Mouse (Mus musculus) forebrain, embryonic 12.5 days (tissue): ENCODE results near the gene Gkap1. TPM values are rescaled to one million over a fixed set of nuclear protein-coding genes. Genes with fewer than 3 reads are reported as not detected.
A peak's percentile ranks its signal among the peaks of the same experiment; 100 is the strongest.

Experiments used
- ATAC-seq: fragments of 200-750 bp; cut with Nextera tagmentation; 2 replicates; pipeline ENCODE4 v1.8.0; 2017; ENCODE audit warnings: moderate TSS enrichment; ENCODE audit not compliant: low FRiP score
- H3K27ac ChIP-seq: fragments of 300-500 bp; sonication (generic); 2 replicates; pipeline ENCODE4 v1.5.1; 2016; ENCODE audit warnings: mild to moderate bottlenecking
- H3K27me3 ChIP-seq: fragments of 300-500 bp; sonication (generic); 2 replicates; pipeline ENCODE4 v1.6.1; 2016; ENCODE audit warnings: mild to moderate bottlenecking
- H3K36me3 ChIP-seq: fragments of 300-500 bp; sonication (generic); replicated peaks from 2 replicates; pipeline ENCODE4 v1.6.1; 2016; ENCODE audit warnings: mild to moderate bottlenecking
- H3K4me1 ChIP-seq: fragments of 300-500 bp; sonication (generic); 2 replicates; pipeline ENCODE4 v1.6.1; 2016
- H3K4me2 ChIP-seq: fragments of 300-500 bp; sonication (generic); 2 replicates; pipeline ENCODE4 v1.6.1; 2016; ENCODE audit warnings: mild to moderate bottlenecking, moderate library complexity
- H3K4me3 ChIP-seq: fragments of 300-500 bp; sonication (generic); replicated peaks from 2 replicates; pipeline ENCODE4 v1.5.1; 2016; ENCODE audit warnings: mild to moderate bottlenecking
- H3K9ac ChIP-seq: fragments of 300-500 bp; sonication (generic); 2 replicates; pipeline ENCODE4 v1.6.1; 2016; ENCODE audit warnings: mild to moderate bottlenecking
- H3K9me3 ChIP-seq: fragments of 300-500 bp; sonication (generic); 2 replicates; pipeline ENCODE4 v1.6.1; 2016
- WGBS: fragments of 180-500 bp; shearing (Covaris S2); methylation state at CpG from one replicate; pipeline ENCODE4 v1.1.7; 2016; 5-methylcytosine and 5-hydroxymethylcytosine counted together
- polyA plus RNA-seq: library from polyadenylated mRNA; unstranded; fragments of >200 nt; fragmentation: Nextera tagmentation; extraction: Ambion mirVana; gene quantifications from 2 replicates; pipeline ENCODE4 v1.2.1, GENCODE M21; 2016

Gkap1 gene
- polyA plus RNA-seq, 1 experiment from 2014 or later, result 48.6 TPM

DNA sequence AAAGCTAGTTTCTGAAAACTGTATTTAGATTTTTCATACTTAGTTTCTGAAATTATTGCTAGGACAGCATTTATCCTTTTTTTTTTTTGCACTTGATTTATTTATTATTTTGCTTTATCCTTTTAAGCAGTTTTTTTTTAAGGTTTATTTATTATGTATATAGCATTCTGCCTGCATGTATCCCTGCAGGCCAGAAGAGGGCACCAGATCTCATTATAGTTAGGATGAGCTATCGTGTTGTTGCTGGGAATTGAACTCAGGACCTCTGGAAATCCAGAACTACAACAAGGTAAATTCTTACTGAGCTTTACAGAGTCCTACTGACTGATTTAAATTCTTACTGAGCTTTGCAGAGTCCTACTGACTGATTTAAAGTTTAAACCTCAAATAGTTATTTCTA, 22.2 kb downstream of the Gkap1 start:
- Histone ChIP-seq H3K4me2 (no peak overlapping the region), H3K36me3 (peaks cover 32% of the 10 kb centered on the region), H3K9me3 (no peaks in the 10 kb centered on the region), H3K27ac (no peak overlapping the region), H3K4me1 (no peaks in the 10 kb centered on the region), H3K27me3 (no peaks in the 10 kb centered on the region), H3K4me3 (no peak overlapping the region), H3K9ac (no peak overlapping the region)
- WGBS, result 87% methylated on average over 1 of the region's 1 CpGs
- ATAC-seq, result no peak

- no peaks in the 10 kb centered on the region for H3K27me3 ChIP-seq
- no peak overlapping the region for H3K27ac ChIP-seq
- no peaks in the 10 kb centered on the region for H3K9me3 ChIP-seq
- H3K9ac ChIP-seq, result no peak overlapping the region
- WGBS, result 93% methylated on average over 5 of the region's 5 CpGs
- no peak for ATAC-seq
- peaks cover 27% of the 10 kb centered on the region for H3K36me3 ChIP-seq
- no peak overlapping the region for H3K4me2 ChIP-seq
- no peak overlapping the region for H3K4me3 ChIP-seq
- H3K4me1 ChIP-seq, result no peaks in the 10 kb centered on the region
These were observed 26.5 kb downstream of the Gkap1 start for GRCm38 (mm10) chr13:58248957-58249356.

GRCm38 (mm10) chr13:58236536-58236935, 39.0 kb downstream of the Gkap1 start:
- H3K4me3 ChIP-seq, result no peak overlapping the region
- H3K36me3 ChIP-seq, result peaks cover 23% of the 10 kb centered on the region
- H3K27me3 ChIP-seq, result no peaks in the 10 kb centered on the region
- H3K4me2 ChIP-seq, result no peak overlapping the region
- WGBS, result 95% methylated on average over 7 of the region's 7 CpGs
- no peak overlapping the region for H3K27ac ChIP-seq
- no peak overlapping the region for H3K9ac ChIP-seq
- H3K9me3 ChIP-seq, result no peaks in the 10 kb centered on the region
- H3K4me1 ChIP-seq, result no peaks in the 10 kb centered on the region
- no peak for ATAC-seq

GRCm38 (mm10) chr13:58232611-58233010, 42.9 kb downstream of the Gkap1 start:
- Histone ChIP-seq H3K9me3 (no peaks in the 10 kb centered on the region), H3K9ac (no peak overlapping the region), H3K27ac (no peak overlapping the region), H3K4me3 (no peak overlapping the region), H3K36me3 (peaks cover 18% of the 10 kb centered on the region), H3K4me2 (no peak overlapping the region), H3K4me1 (no peaks in the 10 kb centered on the region), H3K27me3 (no peaks in the 10 kb centered on the region)
- no peak for ATAC-seq
- WGBS, result 55% methylated on average over 5 of the region's 5 CpGs

- no peak overlapping the region for H3K4me3 ChIP-seq
- 91% methylated on average over 8 of the region's 8 CpGs for WGBS
- H3K36me3 ChIP-seq, result peaks cover 18% of the 10 kb centered on the region
- no peaks in the 10 kb centered on the region for H3K27me3 ChIP-seq
- no peak overlapping the region for H3K9ac ChIP-seq
- ATAC-seq, result no peak
- no peaks in the 10 kb centered on the region for H3K4me1 ChIP-seq
- no peaks in the 10 kb centered on the region for H3K9me3 ChIP-seq
- no peak overlapping the region for H3K4me2 ChIP-seq
- H3K27ac ChIP-seq, result no peak overlapping the region
These were observed 43.4 kb downstream of the Gkap1 start for GRCm38 (mm10) chr13:58232070-58232469.

DNA sequence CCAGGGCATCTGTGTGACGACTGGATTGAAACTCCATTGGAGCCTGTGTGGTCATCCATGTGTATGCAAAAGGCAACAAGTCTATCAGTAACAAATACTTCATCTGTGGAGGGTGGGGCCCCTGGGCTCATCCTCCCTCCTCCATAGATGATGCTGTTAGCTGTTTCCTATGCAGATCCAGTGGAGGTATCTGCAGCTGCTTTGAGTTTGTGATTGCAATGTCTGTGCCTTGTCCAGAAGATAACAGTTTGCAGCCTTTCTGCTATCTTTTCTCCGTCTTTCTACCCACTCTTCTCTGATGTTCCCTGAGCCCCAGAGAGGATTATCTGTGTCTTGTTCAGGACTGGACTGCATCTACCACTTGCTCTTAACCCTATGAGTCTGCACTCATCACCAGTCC, 46.9 kb downstream of the Gkap1 start:
- H3K27ac ChIP-seq, result no peak overlapping the region
- H3K4me1 ChIP-seq, result no peaks in the 10 kb centered on the region
- H3K36me3 ChIP-seq, result peaks cover 4% of the 10 kb centered on the region; the same call in 1 of the 2 replicates
- no peak overlapping the region for H3K4me2 ChIP-seq
- H3K9me3 ChIP-seq, result no peaks in the 10 kb centered on the region
- H3K4me3 ChIP-seq, result no peak overlapping the region
- H3K27me3 ChIP-seq, result no peaks in the 10 kb centered on the region
- no peak overlapping the region for H3K9ac ChIP-seq
- ATAC-seq, result no peak
- WGBS, result 81% methylated on average over 2 of the region's 2 CpGs

GRCm38 (mm10) chr13:58225694-58226093, 49.8 kb downstream of the Gkap1 start:
- Histone ChIP-seq H3K9ac (no peak overlapping the region), H3K4me2 (no peak overlapping the region), H3K36me3 (no peaks in the 10 kb centered on the region), H3K9me3 (no peaks in the 10 kb centered on the region), H3K27me3 (no peaks in the 10 kb centered on the region), H3K4me1 (no peaks in the 10 kb centered on the region), H3K27ac (no peak overlapping the region), H3K4me3 (no peak overlapping the region)
- no peak for ATAC-seq
- 45% methylated on average over 8 of the region's 8 CpGs for WGBS

GRCm38 (mm10) chr13:58220206-58220605, 55.3 kb downstream of the Gkap1 start:
- H3K36me3 ChIP-seq, result no peaks in the 10 kb centered on the region
- peaks cover 4% of the 10 kb centered on the region for H3K27me3 ChIP-seq
- H3K4me3 ChIP-seq, result no peak overlapping the region
- no peak overlapping the region for H3K27ac ChIP-seq
- H3K9ac ChIP-seq, result no peak overlapping the region
- H3K4me2 ChIP-seq, result no peak overlapping the region
- no peak for ATAC-seq
- WGBS, result 87% methylated on average over 3 of the region's 3 CpGs
- H3K4me1 ChIP-seq, result peaks cover 5% of the 10 kb centered on the region; the same call in 1 of the 2 replicates
- H3K9me3 ChIP-seq, result no peaks in the 10 kb centered on the region

DNA sequence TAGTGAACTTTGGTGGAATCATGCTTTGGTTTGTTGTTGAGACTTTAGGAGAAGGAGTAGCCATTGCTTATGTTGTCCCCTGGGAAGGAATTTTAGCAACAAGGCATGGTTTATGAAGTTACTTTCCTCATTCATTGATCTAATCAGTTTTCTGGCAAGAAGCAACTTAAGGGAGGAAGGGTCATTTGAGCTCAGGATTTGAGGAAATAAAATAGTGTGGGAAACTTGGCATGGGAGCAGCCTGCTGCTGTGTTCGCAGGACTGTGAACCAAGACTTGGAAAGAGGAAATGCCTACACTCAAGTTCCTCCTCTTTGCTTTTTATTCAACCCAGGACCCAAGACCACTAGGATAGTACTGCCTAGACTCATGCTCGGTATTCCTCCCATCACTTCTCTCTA, 58.0 kb downstream of the Gkap1 start:
- no peak for ATAC-seq
- 98% methylated on average over 2 of the region's 2 CpGs for WGBS

DNA sequence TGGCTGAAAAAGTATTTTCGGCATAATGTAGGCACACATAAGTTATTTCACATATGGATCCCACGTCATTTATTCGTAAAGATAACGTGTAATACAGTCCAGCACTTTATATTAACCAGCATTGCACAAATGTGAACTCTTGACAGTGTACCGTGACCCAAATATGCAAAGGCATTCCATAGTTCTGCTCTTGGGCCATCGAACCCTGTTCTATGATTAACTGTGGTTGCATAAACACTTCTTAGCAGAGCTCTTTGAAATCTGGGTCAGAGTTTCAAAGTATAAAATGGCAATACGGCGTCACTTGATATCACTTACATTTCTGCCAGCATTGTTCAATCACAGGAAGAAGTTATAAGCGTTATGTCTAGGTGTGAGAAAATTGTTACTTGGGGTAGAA, 59.1 kb downstream of the Gkap1 start:
- ATAC-seq, result no peak
- Histone ChIP-seq H3K27me3 (peaks cover 4% of the 10 kb centered on the region), H3K4me3 (peak overlapping the region; percentile 97), H3K9ac (no peak overlapping the region), H3K27ac (no peak overlapping the region), H3K4me2 (peak overlapping the region; percentile 80), H3K36me3 (no peaks in the 10 kb centered on the region), H3K4me1 (peaks cover 31% of the 10 kb centered on the region), H3K9me3 (no peaks in the 10 kb centered on the region)
- WGBS, result 91% methylated on average over 9 of the region's 9 CpGs

More for the DNA sequence above, 58.0 kb downstream of the Gkap1 start:
- Histone ChIP-seq H3K9ac (no peak overlapping the region), H3K4me1 (peaks cover 23% of the 10 kb centered on the region), H3K27me3 (peaks cover 4% of the 10 kb centered on the region), H3K4me3 (no peak overlapping the region), H3K4me2 (no peak overlapping the region), H3K9me3 (no peaks in the 10 kb centered on the region), H3K27ac (no peak overlapping the region), H3K36me3 (no peaks in the 10 kb centered on the region)

- Histone ChIP-seq H3K9me3 (no peaks in the 10 kb centered on the region), H3K9ac (peak within 1 kb of the TSS; percentile 99), H3K36me3 (no peaks in the 10 kb centered on the region), H3K27ac (peak within 1 kb of the TSS; percentile 83), H3K4me1 (peaks cover 31% of the 10 kb centered on the region), H3K4me3 (peak within 1 kb of the TSS; percentile 97), H3K27me3 (peaks cover 4% of the 10 kb centered on the region), H3K4me2 (peak within 1 kb of the TSS; percentile 80)
- 3% methylated on average over 59 of the region's 62 CpGs for WGBS
- ATAC-seq, result peak; percentile 95
These were observed 59.7 kb downstream of the Gkap1 start, which contains the start of gene Ubqln1 for GRCm38 (mm10) chr13:58215592-58216341. Ubqln1 (minus strand) TSS chr13:58215653.

GRCm38 (mm10) chr13:58215253-58215591, 60.3 kb downstream of the Gkap1 start:
- H3K36me3 ChIP-seq, result no peaks in the 10 kb centered on the region
- peak overlapping the region; percentile 83 for H3K27ac ChIP-seq
- H3K4me3 ChIP-seq, result peak overlapping the region; percentile 97
- under 1% methylated on average over 47 of the region's 48 CpGs for WGBS
- peaks cover 4% of the 10 kb centered on the region for H3K27me3 ChIP-seq
- H3K4me1 ChIP-seq, result peaks cover 36% of the 10 kb centered on the region
- ATAC-seq, result peak; percentile 83; the same call in 1 of the 2 replicates
- peak overlapping the region; percentile 80 for H3K4me2 ChIP-seq
- peak overlapping the region; percentile 99 for H3K9ac ChIP-seq
- H3K9me3 ChIP-seq, result no peaks in the 10 kb centered on the region
